Mouse (Mus musculus): ENCODE measurements around the gene Mov10l1. TPM values are rescaled to one million over a fixed set of nuclear protein-coding genes. Genes with fewer than 3 reads are reported as not detected.

The Mov10l1 gene
- total RNA-seq, 2 experiments from 2014 or later, result 0.85 TPM; not detected in 1

GRCm38 (mm10) chr15:89000367-89000766 lies 17.7 kb downstream of the Mov10l1 start:
- intact Hi-C loops (cut with DNase I), result no loop called here
- DNase-seq (ENCODE audit: extremely low spot score in 1 of 2, low spot score in 2 of 2), result no peak

GRCm38 (mm10) chr15:89001245-89001644 lies 18.5 kb downstream of the Mov10l1 start:
- no peak for DNase-seq (ENCODE audit: extremely low spot score in 1 of 2, low spot score in 2 of 2)
- intact Hi-C loops (cut with DNase I), result no loop called here

GRCm38 (mm10) chr15:89007002-89007401 lies 24.3 kb downstream of the Mov10l1 start:
- no peak for DNase-seq (ENCODE audit: extremely low spot score in 1 of 2, low spot score in 2 of 2)

GRCm38 (mm10) chr15:89007781-89008180 lies 25.1 kb downstream of the Mov10l1 start:
- intact Hi-C loops (cut with DNase I), result no loop called here

More at GRCm38 (mm10) chr15:89007002-89007401, 24.3 kb downstream of the Mov10l1 start:
- intact Hi-C loops (cut with DNase I), result no loop called here

GRCm38 (mm10) chr15:89016722-89017121 lies 34.0 kb downstream of the Mov10l1 start:
- no peak for DNase-seq (ENCODE audit: extremely low spot score in 1 of 2, low spot score in 2 of 2)
- intact Hi-C loops (cut with DNase I), result no loop called here

More at GRCm38 (mm10) chr15:89007781-89008180, 25.1 kb downstream of the Mov10l1 start:
- DNase-seq (ENCODE audit: extremely low spot score in 1 of 2, low spot score in 2 of 2), result no peak

- DNase-seq (ENCODE audit: extremely low spot score in 1 of 2, low spot score in 2 of 2), result no peak
- intact Hi-C loops (cut with DNase I), result no loop called here
Observed at GRCm38 (mm10) chr15:89020085-89020484, 37.4 kb downstream of the Mov10l1 start.

GRCm38 (mm10) chr15:89020492-89020891 lies 37.8 kb downstream of the Mov10l1 start:
- intact Hi-C loops (cut with DNase I), result no loop called here
- DNase-seq (ENCODE audit: extremely low spot score in 1 of 2, low spot score in 2 of 2), result no peak

- no peak for DNase-seq (ENCODE audit: extremely low spot score in 1 of 2, low spot score in 2 of 2)
- intact Hi-C loops (cut with DNase I), result no loop called here
Observed at GRCm38 (mm10) chr15:89044381-89044780, 61.7 kb downstream of the Mov10l1 start.

GRCm38 (mm10) chr15:89046356-89046755 lies 63.6 kb downstream of the Mov10l1 start:
- no peak for DNase-seq (ENCODE audit: extremely low spot score in 1 of 2, low spot score in 2 of 2)
- intact Hi-C loops (cut with DNase I), result no loop called here

GRCm38 (mm10) chr15:89054666-89055065 lies 72.0 kb downstream of the Mov10l1 start:
- DNase-seq (ENCODE audit: extremely low spot score in 1 of 2, low spot score in 2 of 2), result no peak
- intact Hi-C loops (cut with DNase I), result no loop called here

- DNase-seq (ENCODE audit: extremely low spot score in 1 of 2, low spot score in 2 of 2), result peak; percentile 0 to 18
- intact Hi-C loops (cut with DNase I), result no loop called here
Observed at GRCm38 (mm10) chr15:89058736-89059135, 76.0 kb downstream of the Mov10l1 start.

GRCm38 (mm10) chr15:89059161-89059931 lies 76.6 kb downstream of the Mov10l1 start, which contains the start of gene Panx2:
Panx2 (plus strand) TSS chr15:89059734.
- intact Hi-C loops (cut with DNase I), result no loop called here
- peak; percentile 10 to 64 for DNase-seq (ENCODE audit: extremely low spot score in 1 of 2, low spot score in 2 of 2)

- intact Hi-C loops (cut with DNase I), result no loop called here
Observed at GRCm38 (mm10) chr15:89060032-89060681, 77.4 kb downstream of the Mov10l1 start.

GRCm38 (mm10) chr15:89060811-89061460 lies 78.2 kb downstream of the Mov10l1 start:
- DNase-seq (ENCODE audit: extremely low spot score in 1 of 2, low spot score in 2 of 2), result peak in 1 of 2 experiments; percentile 25
- intact Hi-C loops (cut with DNase I), result no loop called here

More at GRCm38 (mm10) chr15:89060032-89060681, 77.4 kb downstream of the Mov10l1 start:
- DNase-seq (ENCODE audit: extremely low spot score in 1 of 2, low spot score in 2 of 2), result peak in 1 of 2 experiments; percentile 67

- intact Hi-C loops (cut with DNase I), result no loop called here
- DNase-seq (ENCODE audit: extremely low spot score in 1 of 2, low spot score in 2 of 2), result peak in 1 of 2 experiments; percentile 19
Observed at GRCm38 (mm10) chr15:89061761-89062517, 79.2 kb downstream of the Mov10l1 start.

GRCm38 (mm10) chr15:89062518-89062910 lies 79.8 kb downstream of the Mov10l1 start:
- intact Hi-C loops (cut with DNase I), result no loop called here
- no peak for DNase-seq (ENCODE audit: extremely low spot score in 1 of 2, low spot score in 2 of 2)

GRCm38 (mm10) chr15:89063001-89063400 lies 80.3 kb downstream of the Mov10l1 start:
- peak in 1 of 2 experiments; percentile 22 for DNase-seq (ENCODE audit: extremely low spot score in 1 of 2, low spot score in 2 of 2)
- intact Hi-C loops (cut with DNase I), result no loop called here

- peak in 1 of 2 experiments; percentile 19 for DNase-seq (ENCODE audit: extremely low spot score in 1 of 2, low spot score in 2 of 2)
- intact Hi-C loops (cut with DNase I), result no loop called here
Observed at GRCm38 (mm10) chr15:89063536-89063935, 80.8 kb downstream of the Mov10l1 start.

- DNase-seq (ENCODE audit: extremely low spot score in 1 of 2, low spot score in 2 of 2), result peak in 1 of 2 experiments; percentile 17
- intact Hi-C loops (cut with DNase I), result no loop called here
Observed at GRCm38 (mm10) chr15:89064891-89065290, 82.2 kb downstream of the Mov10l1 start.
